Mouse (Mus musculus) hindbrain, embryonic 13.5 days (tissue): ENCODE results near the gene Muc20. TPM values are rescaled to one million over a fixed set of nuclear protein-coding genes. Genes with fewer than 3 reads are reported as not detected.
A peak's percentile ranks its signal among the peaks of the same experiment; 100 is the strongest.

Source experiments
- ATAC-seq: fragments of 200-750 bp; cut with Nextera tagmentation; 2 replicates; pipeline ENCODE4 v1.8.0; 2017; ENCODE audit warnings: moderate TSS enrichment; ENCODE audit not compliant: low FRiP score
- H3K27ac ChIP-seq: fragments of 300-500 bp; sonication (generic); 2 replicates; pipeline ENCODE4 v1.5.1; 2015; ENCODE audit warnings: inconsistent platforms, mild to moderate bottlenecking, moderate library complexity
- H3K27me3 ChIP-seq: fragments of 300-500 bp; sonication (generic); 2 replicates; pipeline ENCODE4 v1.6.1; 2015; ENCODE audit warnings: mild to moderate bottlenecking, inconsistent platforms
- H3K36me3 ChIP-seq: fragments of 300-500 bp; sonication (generic); 2 replicates; pipeline ENCODE4 v1.6.1; 2015; ENCODE audit warnings: mild to moderate bottlenecking, inconsistent platforms
- H3K4me1 ChIP-seq: fragments of 300-500 bp; sonication (generic); replicated peaks from 2 replicates; pipeline ENCODE4 v1.6.1; 2015; ENCODE audit warnings: inconsistent platforms
- H3K4me2 ChIP-seq: fragments of 300-500 bp; sonication (generic); 2 replicates; pipeline ENCODE4 v1.6.1; 2015; ENCODE audit warnings: inconsistent platforms, mild to moderate bottlenecking, moderate library complexity
- H3K4me3 ChIP-seq: fragments of 300-500 bp; sonication (generic); 2 replicates; pipeline ENCODE4 v1.5.1; 2015; ENCODE audit warnings: mild to moderate bottlenecking, inconsistent platforms
- H3K9ac ChIP-seq: fragments of 300-500 bp; sonication (generic); 2 replicates; pipeline ENCODE4 v1.6.1; 2015; ENCODE audit warnings: mild to moderate bottlenecking, inconsistent platforms
- H3K9me3 ChIP-seq: fragments of 300-500 bp; sonication (generic); 2 replicates; pipeline ENCODE4 v1.6.1; 2016; ENCODE audit warnings: inconsistent platforms
- WGBS: fragments of 180-500 bp; shearing (Covaris S2); methylation state at CpG from one replicate; pipeline ENCODE4 v1.1.7; 2015; 5-methylcytosine and 5-hydroxymethylcytosine counted together
- polyA plus RNA-seq: library from polyadenylated mRNA; unstranded; fragments of >200 nt; fragmentation: Nextera tagmentation; extraction: Ambion mirVana; gene quantifications from 2 replicates; pipeline ENCODE4 v1.2.1, GENCODE M21; 2015

Gene Muc20
- polyA plus RNA-seq, 1 experiment from 2014 or later, result not detected

DNA sequence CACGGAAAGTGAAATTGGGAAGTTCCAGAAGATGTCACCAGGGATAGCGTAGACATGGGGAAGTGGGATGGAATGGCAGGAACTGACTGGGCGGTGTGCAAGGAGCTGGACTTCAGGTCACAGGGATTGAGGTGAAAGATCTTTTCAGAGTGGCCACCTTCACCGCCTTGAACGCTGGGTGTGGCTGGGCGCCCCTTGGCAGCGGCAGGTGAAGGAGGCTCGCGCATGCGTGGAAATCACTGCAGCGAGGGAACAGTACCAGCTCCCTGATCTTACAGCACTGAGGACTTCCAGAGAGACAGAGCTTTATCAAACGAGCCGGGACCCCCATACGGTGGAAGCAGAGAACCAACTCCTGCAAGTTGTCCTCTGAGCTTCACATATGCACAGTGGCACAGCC, 17.3 kb upstream of the Muc20 start:
- peak overlapping the region; percentile 16; the same call in 1 of the 2 replicates for H3K9ac ChIP-seq
- WGBS, result 34% methylated on average over 14 of the region's 14 CpGs
- H3K27ac ChIP-seq, result no peak overlapping the region
- no peaks in the 10 kb centered on the region for H3K27me3 ChIP-seq
- H3K4me3 ChIP-seq, result peak overlapping the region; percentile 30
- peaks cover 11% of the 10 kb centered on the region for H3K4me1 ChIP-seq
- no peaks in the 10 kb centered on the region for H3K36me3 ChIP-seq
- H3K4me2 ChIP-seq, result peak overlapping the region; percentile 55
- H3K9me3 ChIP-seq, result no peaks in the 10 kb centered on the region
- ATAC-seq, result no peak

DNA sequence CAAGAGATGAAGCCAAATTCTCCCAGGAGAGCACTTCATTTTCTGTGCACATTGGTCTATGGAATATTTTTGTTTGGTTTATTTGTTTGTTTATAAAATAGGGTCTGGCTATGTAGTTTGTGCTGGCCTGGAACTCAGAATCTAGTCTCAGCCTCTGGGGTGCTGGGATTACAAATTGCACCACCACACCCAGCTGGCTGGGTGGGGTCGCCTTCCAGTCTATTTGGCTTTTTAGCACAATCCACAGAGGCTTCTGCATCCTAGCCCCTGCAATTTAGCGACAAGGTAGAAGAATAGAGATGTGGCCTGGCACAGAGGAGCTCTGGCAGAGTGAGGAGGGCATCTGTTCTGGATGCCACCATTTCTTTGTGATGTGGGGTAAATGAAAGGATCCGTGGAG, 16.5 kb upstream of the Muc20 start:
- ATAC-seq, result no peak
- Histone ChIP-seq H3K4me1 (peaks cover 11% of the 10 kb centered on the region), H3K27me3 (no peaks in the 10 kb centered on the region), H3K36me3 (no peaks in the 10 kb centered on the region), H3K4me3 (no peak overlapping the region), H3K9me3 (no peaks in the 10 kb centered on the region), H3K4me2 (no peak overlapping the region), H3K27ac (no peak overlapping the region), H3K9ac (no peak overlapping the region)
- 74% methylated on average over 3 of the region's 3 CpGs for WGBS

DNA sequence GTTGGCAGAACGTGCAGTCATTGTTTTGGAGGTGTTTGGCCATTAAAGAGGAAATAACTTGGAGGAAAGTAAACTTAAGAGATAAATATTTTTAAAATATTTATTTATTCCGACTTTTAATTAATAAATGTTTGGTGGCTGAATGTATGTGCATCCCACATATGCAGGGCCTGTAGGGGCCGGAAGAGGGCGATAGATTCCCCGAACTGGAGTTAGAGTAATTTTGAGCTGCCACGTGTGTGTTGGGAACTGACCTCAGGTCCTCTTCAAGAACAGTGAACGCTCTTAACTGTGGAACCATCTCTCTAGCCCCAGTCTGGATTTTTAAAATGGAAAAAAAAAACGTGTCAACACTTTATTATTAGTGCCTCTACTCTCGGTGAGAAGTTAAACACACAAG, 16.1 kb upstream of the Muc20 start:
- H3K36me3 ChIP-seq, result no peaks in the 10 kb centered on the region
- ATAC-seq, result no peak
- H3K4me3 ChIP-seq, result no peak overlapping the region
- H3K27me3 ChIP-seq, result no peaks in the 10 kb centered on the region
- 52% methylated on average over 9 of the region's 9 CpGs for WGBS
- no peak overlapping the region; the same call in 1 of the 2 replicates for H3K4me2 ChIP-seq
- H3K9ac ChIP-seq, result no peak overlapping the region
- no peaks in the 10 kb centered on the region for H3K9me3 ChIP-seq
- H3K27ac ChIP-seq, result no peak overlapping the region
- peaks cover 11% of the 10 kb centered on the region for H3K4me1 ChIP-seq

DNA sequence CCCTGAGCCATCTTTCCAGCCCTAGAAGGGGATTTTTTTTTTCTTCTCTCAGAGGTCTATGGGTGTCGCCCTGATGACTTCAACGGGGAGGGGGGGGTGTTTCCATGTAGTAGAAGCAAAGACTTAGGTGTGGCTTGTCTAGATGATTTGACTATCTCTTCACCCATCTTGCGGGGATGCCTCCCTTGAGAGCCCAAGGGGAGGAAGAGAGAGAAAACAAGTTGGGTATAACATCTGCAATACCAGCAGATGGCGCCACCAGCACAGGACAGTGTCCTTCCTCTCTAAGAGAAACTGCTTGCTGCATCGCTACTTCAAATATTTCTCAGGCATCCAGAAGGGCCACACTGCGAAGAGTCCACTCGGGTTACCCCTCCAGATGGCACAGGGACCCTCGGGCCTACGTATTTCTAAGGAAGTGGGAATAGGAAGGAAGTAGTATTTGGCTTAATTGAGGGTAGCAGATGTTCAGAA, 15.7 kb upstream of the Muc20 start:
- no peaks in the 10 kb centered on the region for H3K36me3 ChIP-seq
- H3K9me3 ChIP-seq, result no peaks in the 10 kb centered on the region
- peak overlapping the region; percentile 18; the same call in 1 of the 2 replicates for H3K4me2 ChIP-seq
- no peak overlapping the region for H3K27ac ChIP-seq
- WGBS, result 1% methylated on average over 9 of the region's 9 CpGs
- H3K4me3 ChIP-seq, result no peak overlapping the region
- H3K4me1 ChIP-seq, result peaks cover 11% of the 10 kb centered on the region
- no peaks in the 10 kb centered on the region for H3K27me3 ChIP-seq
- ATAC-seq, result 0 out of 2 replicates have a peak, but pooled peaks have one; percentile 21
- H3K9ac ChIP-seq, result no peak overlapping the region

DNA sequence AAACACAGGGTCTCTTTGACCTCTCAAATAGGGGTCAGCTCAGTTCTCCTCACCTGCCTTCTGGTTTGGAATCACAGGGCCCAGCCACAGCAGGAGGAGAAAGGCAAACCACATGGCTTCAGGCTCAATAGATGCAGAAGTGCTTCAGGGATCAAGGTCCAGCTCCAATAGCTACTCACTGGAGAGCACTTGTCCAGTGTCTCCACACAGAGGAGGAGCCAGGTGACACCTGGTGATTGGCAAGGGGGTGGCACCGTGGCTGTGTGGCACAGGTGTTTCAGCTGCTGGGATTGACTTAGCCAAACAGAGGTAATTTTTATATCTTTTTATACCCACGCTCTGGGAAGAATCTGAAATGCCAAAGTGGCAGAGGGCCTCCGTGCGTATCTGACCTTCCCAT, 13.1 kb upstream of the Muc20 start, which contains the start of gene Smbd1:
Smbd1 (minus strand) TSS at position 157 of the 400 bp plus-strand sequence.
- H3K27ac ChIP-seq, result no peak within 1 kb of the TSS
- no peak within 1 kb of the TSS for H3K4me3 ChIP-seq
- H3K4me1 ChIP-seq, result peaks cover 10% of the 10 kb centered on the region
- ATAC-seq, result no peak
- H3K9me3 ChIP-seq, result no peaks in the 10 kb centered on the region
- no peaks in the 10 kb centered on the region for H3K27me3 ChIP-seq
- H3K9ac ChIP-seq, result no peak within 1 kb of the TSS
- WGBS, result 91% methylated on average over 4 of the region's 4 CpGs
- H3K36me3 ChIP-seq, result no peaks in the 10 kb centered on the region
- H3K4me2 ChIP-seq, result no peak within 1 kb of the TSS

DNA sequence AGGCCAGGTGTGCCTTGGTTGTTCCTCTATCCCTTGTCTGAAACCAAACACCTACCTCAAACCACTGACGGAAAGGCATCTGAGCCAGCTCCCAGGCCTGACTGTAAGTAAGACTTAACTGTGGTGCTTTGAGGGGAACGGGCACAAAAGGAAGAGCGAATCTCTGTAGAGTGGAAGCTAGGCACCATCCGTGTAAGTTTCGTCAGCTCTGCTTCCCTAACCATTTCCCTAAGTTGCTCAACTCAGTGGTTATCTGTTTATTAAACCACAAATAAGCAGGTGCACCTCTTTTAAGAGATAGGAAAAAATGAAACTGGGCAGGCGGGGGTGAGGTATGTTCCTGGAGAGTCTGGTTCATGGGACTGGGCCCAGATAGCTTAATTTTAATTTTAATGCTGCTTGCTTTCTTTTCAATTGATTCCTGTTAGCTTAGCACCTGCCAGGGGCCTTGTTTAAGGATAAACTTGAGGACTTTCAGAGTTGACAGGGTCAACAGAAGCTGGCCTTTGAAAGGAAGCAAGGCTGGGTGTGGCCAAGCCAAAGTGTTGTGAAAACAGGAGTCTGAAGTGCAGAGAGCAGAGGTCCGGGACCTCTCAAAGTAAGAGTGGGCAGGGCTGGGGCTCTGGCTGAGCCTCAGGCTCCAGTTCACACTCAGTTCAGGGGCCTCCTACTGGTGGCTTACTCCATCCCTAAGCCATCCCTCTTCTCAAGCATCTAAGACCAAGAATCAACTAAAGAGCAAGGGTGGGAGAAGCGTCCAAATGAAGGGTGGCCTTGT, 10.4 kb upstream of the Muc20 start:
- Histone ChIP-seq H3K36me3 (no peaks in the 10 kb centered on the region), H3K9ac (no peak overlapping the region), H3K9me3 (no peaks in the 10 kb centered on the region), H3K27me3 (no peaks in the 10 kb centered on the region), H3K4me3 (no peak overlapping the region), H3K27ac (no peak overlapping the region), H3K4me2 (no peak overlapping the region), H3K4me1 (peaks cover 10% of the 10 kb centered on the region)
- ATAC-seq, result no peak
- 58% methylated on average over 8 of the region's 8 CpGs for WGBS

DNA sequence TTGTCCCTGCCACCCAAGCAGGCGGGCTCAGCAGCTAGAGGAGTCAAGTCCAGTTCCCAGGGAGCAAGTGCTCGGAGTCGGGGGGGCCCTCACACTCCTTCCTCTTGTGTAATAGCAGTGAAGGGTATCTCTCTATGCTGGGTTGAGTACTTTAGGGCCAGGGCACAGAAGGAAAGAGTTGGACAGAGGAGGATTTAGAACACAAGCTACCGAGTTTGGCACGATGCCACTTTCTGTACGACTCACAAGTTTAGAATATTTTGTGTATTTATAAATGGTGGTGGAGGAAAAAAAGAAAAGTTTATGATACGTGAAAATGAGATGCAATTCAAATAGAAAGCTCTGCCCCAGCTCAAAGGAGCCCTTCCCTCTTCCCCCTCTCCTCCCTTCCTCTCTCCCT, 7.9 kb upstream of the Muc20 start:
- Histone ChIP-seq H3K27ac (no peak overlapping the region; the same call in 1 of the 2 replicates), H3K27me3 (no peaks in the 10 kb centered on the region), H3K4me1 (peaks cover 13% of the 10 kb centered on the region), H3K36me3 (no peaks in the 10 kb centered on the region), H3K9ac (no peak overlapping the region), H3K9me3 (no peaks in the 10 kb centered on the region), H3K4me3 (no peak overlapping the region), H3K4me2 (no peak overlapping the region)
- 84% methylated on average over 7 of the region's 7 CpGs for WGBS
- no peak for ATAC-seq

DNA sequence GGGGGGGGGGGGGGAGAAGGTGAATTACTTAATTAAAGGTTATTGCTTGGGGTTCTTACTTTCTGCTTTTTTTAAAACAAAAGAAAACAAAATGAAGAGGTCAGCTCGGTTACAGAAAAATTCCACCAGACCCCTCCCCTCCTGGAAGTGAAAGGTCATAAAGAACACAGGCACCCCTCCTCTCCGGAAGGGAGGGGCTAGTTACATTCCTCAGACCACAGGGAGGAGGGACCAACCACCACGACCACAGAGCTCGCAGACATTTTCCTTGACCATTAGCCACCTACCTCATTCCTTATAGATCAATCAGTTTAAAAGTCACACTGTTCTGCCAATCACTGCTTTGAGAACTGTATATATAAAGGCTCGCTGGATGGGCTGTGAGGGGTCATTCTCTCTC, 6.7 kb upstream of the Muc20 start:
- no peaks in the 10 kb centered on the region for H3K9me3 ChIP-seq
- H3K9ac ChIP-seq, result no peak overlapping the region
- peaks cover 13% of the 10 kb centered on the region for H3K4me1 ChIP-seq
- no peak overlapping the region for H3K4me3 ChIP-seq
- no peaks in the 10 kb centered on the region for H3K27me3 ChIP-seq
- H3K27ac ChIP-seq, result no peak overlapping the region
- 46% methylated on average over 5 of the region's 5 CpGs for WGBS
- ATAC-seq, result no peak
- no peak overlapping the region for H3K4me2 ChIP-seq
- H3K36me3 ChIP-seq, result no peaks in the 10 kb centered on the region

DNA sequence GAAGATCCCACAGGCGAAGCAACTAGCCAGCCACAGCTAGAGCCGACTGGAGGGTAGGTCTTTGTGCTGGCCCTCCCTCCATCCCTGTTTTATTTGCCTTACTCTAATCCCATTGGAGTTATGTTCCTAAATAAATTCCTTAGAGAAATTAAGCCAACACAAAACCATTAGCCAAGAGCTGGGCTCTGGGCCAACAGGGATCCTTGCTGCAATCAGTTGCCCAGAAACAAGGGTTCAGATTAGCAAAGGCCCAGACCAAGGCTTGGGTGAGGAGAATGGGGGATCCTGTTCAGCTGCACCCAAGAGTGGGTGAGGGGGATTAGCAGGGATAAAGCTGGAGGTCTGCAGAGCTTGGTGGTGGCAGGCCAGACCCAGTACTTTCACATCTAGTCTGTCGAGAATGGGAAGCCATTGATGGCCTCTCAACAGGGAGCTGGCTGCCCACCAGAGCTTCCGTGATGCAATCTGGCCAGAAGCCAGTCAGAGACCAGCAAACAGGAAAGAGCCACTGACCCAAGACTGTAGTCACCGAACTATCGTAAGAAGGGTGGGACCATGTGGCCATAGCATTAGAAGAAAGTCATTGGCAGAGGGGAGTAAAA, 6.1 kb upstream of the Muc20 start:
- H3K27ac ChIP-seq, result peak overlapping the region; percentile 55; the same call in 1 of the 2 replicates

DNA sequence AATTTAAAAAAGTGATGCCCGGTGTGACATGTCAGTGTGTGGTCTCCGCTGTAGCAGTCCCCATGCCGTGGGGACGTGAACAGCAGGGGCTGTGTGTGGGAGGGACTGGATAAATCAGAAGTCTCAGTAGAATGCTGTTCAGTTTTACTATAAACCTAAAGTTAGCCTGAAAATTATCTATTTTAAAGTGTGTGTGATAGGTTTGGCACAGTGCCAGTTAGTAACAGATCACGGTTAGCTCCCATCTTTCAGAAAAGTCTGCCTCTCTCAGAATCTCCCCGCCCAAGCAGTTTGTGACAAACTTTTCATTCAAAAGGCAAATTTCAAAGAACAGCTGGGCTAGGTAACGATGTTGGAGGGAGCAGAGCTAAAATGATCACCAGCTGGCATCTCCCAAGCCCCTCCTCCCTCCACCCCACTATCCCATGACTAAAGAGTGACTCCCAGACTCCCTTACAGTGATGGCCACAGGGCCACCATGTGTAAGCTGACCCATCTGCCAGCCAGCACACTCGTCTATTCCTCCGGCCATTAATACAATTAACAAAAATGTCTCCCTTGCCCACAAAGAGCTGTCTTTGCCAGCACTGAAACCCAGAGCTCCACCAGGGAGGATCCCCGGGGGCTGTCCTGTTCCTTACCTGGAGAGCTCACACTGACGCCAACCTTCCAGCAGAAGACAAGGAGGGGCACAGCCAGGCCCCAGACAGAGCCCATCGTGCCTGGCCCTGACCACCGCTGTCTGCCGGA, 384 bp downstream of the Muc20 start:
- Histone ChIP-seq H3K4me2 (no peak overlapping the region), H3K9ac (no peak overlapping the region), H3K27ac (no peak overlapping the region), H3K4me1 (peaks cover 8% of the 10 kb centered on the region; the same call in 1 of the 2 replicates), H3K9me3 (no peaks in the 10 kb centered on the region), H3K4me3 (no peak overlapping the region), H3K36me3 (no peaks in the 10 kb centered on the region), H3K27me3 (no peaks in the 10 kb centered on the region)
- WGBS, result 67% methylated on average over 14 of the region's 14 CpGs
- ATAC-seq, result no peak

More for the DNA sequence above, 6.1 kb upstream of the Muc20 start:
- H3K27me3 ChIP-seq, result no peaks in the 10 kb centered on the region
- H3K4me3 ChIP-seq, result no peak overlapping the region
- H3K4me1 ChIP-seq, result peaks cover 13% of the 10 kb centered on the region
- no peaks in the 10 kb centered on the region for H3K9me3 ChIP-seq
- no peak overlapping the region for H3K9ac ChIP-seq
- H3K4me2 ChIP-seq, result no peak overlapping the region
- WGBS, result 63% methylated on average over 6 of the region's 6 CpGs
- no peaks in the 10 kb centered on the region for H3K36me3 ChIP-seq
- peak; percentile 82 for ATAC-seq

DNA sequence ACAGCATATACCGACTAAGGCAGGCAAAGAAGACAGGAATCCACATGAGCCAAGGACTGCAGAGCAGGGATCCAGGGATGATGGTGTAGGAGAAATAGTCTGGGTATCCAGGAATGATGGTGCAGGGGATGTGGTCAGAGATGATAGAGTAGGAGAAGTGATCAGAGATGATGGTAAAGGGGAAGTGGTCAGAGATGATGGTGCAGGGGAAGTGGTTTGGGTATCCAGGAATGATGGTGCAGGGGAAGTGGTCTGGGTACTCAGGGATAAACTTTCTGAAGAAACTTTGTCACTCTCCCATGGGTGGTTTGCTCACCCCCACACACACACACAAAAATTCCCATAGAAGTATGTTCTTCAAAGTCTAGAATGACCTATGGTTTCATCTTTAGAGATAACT, 2.1 kb downstream of the Muc20 start:
- Histone ChIP-seq H3K4me3 (no peak overlapping the region), H3K36me3 (no peaks in the 10 kb centered on the region), H3K27me3 (no peaks in the 10 kb centered on the region), H3K27ac (no peak overlapping the region), H3K9ac (no peak overlapping the region), H3K4me2 (no peak overlapping the region), H3K9me3 (no peaks in the 10 kb centered on the region), H3K4me1 (peaks cover 8% of the 10 kb centered on the region; the same call in 1 of the 2 replicates)
- 88% methylated on average over 1 of the region's 1 CpGs for WGBS
- ATAC-seq, result no peak

DNA sequence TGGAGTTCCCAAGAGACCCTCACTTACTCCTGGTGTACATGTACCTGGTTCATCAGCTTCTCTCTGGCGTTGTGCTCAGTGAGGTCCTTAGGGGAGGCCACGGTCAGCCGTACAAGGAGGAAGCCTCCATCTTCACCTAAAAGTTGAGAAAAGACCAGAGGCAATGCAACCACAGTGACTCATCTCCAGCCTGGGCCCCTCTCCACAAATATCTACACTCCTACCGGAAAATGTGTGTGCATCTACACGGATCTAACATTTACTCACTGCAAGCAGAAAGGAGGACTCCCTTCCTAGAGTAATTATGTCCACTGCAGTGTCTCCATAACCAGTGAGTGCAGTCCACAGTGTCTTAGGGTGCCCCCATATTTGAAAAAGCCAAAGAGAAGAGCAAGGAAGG, 7.2 kb downstream of the Muc20 start:
- H3K4me1 ChIP-seq, result 0 out of 2 replicates have a peak, but pooled peaks cover 2% of the 10 kb centered on the region
- 0 out of 2 replicates have a peak, but pooled peaks cover 7% of the 10 kb centered on the region for H3K9me3 ChIP-seq
- H3K4me2 ChIP-seq, result no peak overlapping the region
- no peak overlapping the region for H3K27ac ChIP-seq
- WGBS, result 92% methylated on average over 5 of the region's 5 CpGs
- no peaks in the 10 kb centered on the region for H3K27me3 ChIP-seq
- H3K9ac ChIP-seq, result no peak overlapping the region
- H3K4me3 ChIP-seq, result no peak overlapping the region
- no peaks in the 10 kb centered on the region for H3K36me3 ChIP-seq
- ATAC-seq, result no peak
